Mouse (Mus musculus): ENCODE results near the gene Kmt5c. TPM values are rescaled to one million over a fixed set of nuclear protein-coding genes. Genes with fewer than 3 reads are reported as not detected.

Kmt5c gene
- polyA plus RNA-seq, 1 experiment from 2014 or later = 100 TPM

Other genes starting within 250 kb of the Kmt5c start
- gene Ppp1r12c, start 238.4 kb upstream of the Kmt5c start, polyA plus RNA-seq (2016; fragmentation: Nextera tagmentation; extraction: Ambion mirVana) = 36.8 and 42.1 TPM in 2 replicates
- gene Tnnt1, start 223.7 kb upstream of the Kmt5c start, polyA plus RNA-seq (2016; fragmentation: Nextera tagmentation; extraction: Ambion mirVana) = 4.1 and 15.3 TPM in 2 replicates
- 2.6 and 3.1 TPM in 2 replicates for gene Tnni3, start 215.9 kb upstream of the Kmt5c start, polyA plus RNA-seq (2016; fragmentation: Nextera tagmentation; extraction: Ambion mirVana)
- gene Dnaaf3, start 207.7 kb upstream of the Kmt5c start, polyA plus RNA-seq (2016; fragmentation: Nextera tagmentation; extraction: Ambion mirVana) = 2.1 and 4.2 TPM in 2 replicates
- gene Syt5, start 192.6 kb upstream of the Kmt5c start, polyA plus RNA-seq (2016; fragmentation: Nextera tagmentation; extraction: Ambion mirVana) = 1.1 and 2.8 TPM in 2 replicates
- not detected in 2 replicates for gene Ptprh, start 136.1 kb upstream of the Kmt5c start, polyA plus RNA-seq (2016; fragmentation: Nextera tagmentation; extraction: Ambion mirVana)
- 1.7 and 2.1 TPM in 2 replicates for gene Tmem86b, start 108.7 kb upstream of the Kmt5c start, polyA plus RNA-seq (2016; fragmentation: Nextera tagmentation; extraction: Ambion mirVana)
- gene Ppp6r1, start 81.1 kb upstream of the Kmt5c start, polyA plus RNA-seq (2016; fragmentation: Nextera tagmentation; extraction: Ambion mirVana) = 10.6 and 11.4 TPM in 2 replicates
- gene Hspbp1, start 55.0 kb upstream of the Kmt5c start, polyA plus RNA-seq (2016; fragmentation: Nextera tagmentation; extraction: Ambion mirVana) = 123 and 130 TPM in 2 replicates
- 1.3 TPM in 2 replicates for gene Brsk1, start 49.5 kb upstream of the Kmt5c start, polyA plus RNA-seq (2016; fragmentation: Nextera tagmentation; extraction: Ambion mirVana)
- gene Tmem150b, start 14.9 kb upstream of the Kmt5c start, polyA plus RNA-seq (2016; fragmentation: Nextera tagmentation; extraction: Ambion mirVana) = 0.13 TPM in 1 of 2 replicates, not detected in the other
- gene Cox6b2, start 13.0 kb downstream of the Kmt5c start, polyA plus RNA-seq (2016; fragmentation: Nextera tagmentation; extraction: Ambion mirVana) = 36.7 and 51.5 TPM in 2 replicates
- not detected in 2 replicates for gene Fam71e2, start 31.2 kb downstream of the Kmt5c start, polyA plus RNA-seq (2016; fragmentation: Nextera tagmentation; extraction: Ambion mirVana)
- 0.09 TPM in 1 of 2 replicates, not detected in the other for gene Il11, start 42.7 kb downstream of the Kmt5c start, polyA plus RNA-seq (2016; fragmentation: Nextera tagmentation; extraction: Ambion mirVana)
- not detected in 2 replicates for gene Tmem190, start 42.8 kb downstream of the Kmt5c start, polyA plus RNA-seq (2016; fragmentation: Nextera tagmentation; extraction: Ambion mirVana)
- 4.8 and 5.8 TPM in 2 replicates for gene Tmem238, start 49.5 kb downstream of the Kmt5c start, polyA plus RNA-seq (2016; fragmentation: Nextera tagmentation; extraction: Ambion mirVana)
- gene Rpl28, start 52.8 kb downstream of the Kmt5c start, polyA plus RNA-seq (2016; fragmentation: Nextera tagmentation; extraction: Ambion mirVana) = 396 and 427 TPM in 2 replicates
- gene Ube2s, start 72.5 kb downstream of the Kmt5c start, polyA plus RNA-seq (2016; fragmentation: Nextera tagmentation; extraction: Ambion mirVana) = 500 and 550 TPM in 2 replicates
- 0.16 and 0.18 TPM in 2 replicates for gene Shisa7, start 104.6 kb downstream of the Kmt5c start, polyA plus RNA-seq (2016; fragmentation: Nextera tagmentation; extraction: Ambion mirVana)
- gene Isoc2b, start 130.1 kb downstream of the Kmt5c start, polyA plus RNA-seq (2016; fragmentation: Nextera tagmentation; extraction: Ambion mirVana) = 2.6 and 3.1 TPM in 2 replicates
- 0.46 and 0.64 TPM in 2 replicates for gene Isoc2a, start 137.0 kb downstream of the Kmt5c start, polyA plus RNA-seq (2016; fragmentation: Nextera tagmentation; extraction: Ambion mirVana)
- not detected in 2 replicates for gene Gm36210, start 166.4 kb downstream of the Kmt5c start, polyA plus RNA-seq (2016; fragmentation: Nextera tagmentation; extraction: Ambion mirVana)
- 4.2 and 5.1 TPM in 2 replicates for gene Zfp628, start 175.1 kb downstream of the Kmt5c start, polyA plus RNA-seq (2016; fragmentation: Nextera tagmentation; extraction: Ambion mirVana)
- 2.8 and 4.9 TPM in 2 replicates for gene Nat14, start 181.9 kb downstream of the Kmt5c start, polyA plus RNA-seq (2016; fragmentation: Nextera tagmentation; extraction: Ambion mirVana)
- gene Ssc5d, start 185.7 kb downstream of the Kmt5c start, polyA plus RNA-seq (2016; fragmentation: Nextera tagmentation; extraction: Ambion mirVana) = 0.95 and 2.0 TPM in 2 replicates
- gene Sbk2, start 224.3 kb downstream of the Kmt5c start, polyA plus RNA-seq (2016; fragmentation: Nextera tagmentation; extraction: Ambion mirVana) = 0.10 and 0.18 TPM in 2 replicates
- not detected in 2 replicates for gene Sbk3, start 231.1 kb downstream of the Kmt5c start, polyA plus RNA-seq (2016; fragmentation: Nextera tagmentation; extraction: Ambion mirVana)